Mouse (Mus musculus) G1E (cell line): ENCODE data around the gene Nptxr. TPM values are rescaled to one million over a fixed set of nuclear protein-coding genes. Genes with fewer than 3 reads are reported as not detected.
"Not testable (repeated sequence)": the region's sequence is repeated elsewhere in the genome, so short reads cannot be mapped to it uniquely, and the experiment has no call there.

Experiments used
- ATAC-seq: 2 replicates; pipeline ENCODE4 v1.8.0; 2016; ENCODE audit warnings: mild to moderate bottlenecking; ENCODE audit not compliant: insufficient number of reproducible peaks, poor library complexity, low FRiP score, severe bottlenecking; ENCODE audit errors: extremely low read depth
- DNase-seq: peaks from one replicate; pipeline ENCODE4 v3.0.0; 2012; ENCODE audit warnings: low spot score
- H3K27me3 ChIP-seq: 2 replicates; pipeline ENCODE4 v1.6.1; 2012; ENCODE audit warnings: mild to moderate bottlenecking, low read length, inconsistent platforms; ENCODE audit not compliant: insufficient read depth
- H3K36me3 ChIP-seq: replicated peaks from 2 replicates; pipeline ENCODE3; 2012; ENCODE audit warnings: mild to moderate bottlenecking, inconsistent platforms
- H3K4me1 ChIP-seq: 2 replicates; pipeline ENCODE4 v1.6.1; 2012; ENCODE audit warnings: low read depth, low read length, inconsistent platforms, mixed read lengths; ENCODE audit not compliant: insufficient read depth
- H3K4me3 ChIP-seq: 2 replicates; pipeline ENCODE4 v1.5.1; 2012; ENCODE audit warnings: low read depth, mild to moderate bottlenecking, inconsistent platforms, low read length, moderate library complexity, mixed read lengths
- H3K9me3 ChIP-seq: replicated peaks from 2 replicates; pipeline ENCODE4 v1.6.1; 2012; ENCODE audit warnings: inconsistent platforms
- CTCF ChIP-seq: IDR thresholded peaks from 2 replicates; pipeline ENCODE4 v1.5.1; 2012; ENCODE audit warnings: low read depth, low read length, inconsistent platforms, mixed read lengths
- GATA1 ChIP-seq: IDR thresholded peaks from 2 replicates; pipeline ENCODE4 v1.6.1; 2012; ENCODE audit warnings: borderline replicate concordance, low read length, inconsistent platforms, mixed read lengths
- GATA2 ChIP-seq: IDR thresholded peaks from 2 replicates; pipeline ENCODE4 v1.6.1; 2012; ENCODE audit warnings: low read depth, low read length, inconsistent platforms, borderline replicate concordance
- POLR2AphosphoS5 ChIP-seq: IDR thresholded peaks from 2 replicates; pipeline ENCODE4 v1.6.1; 2012; ENCODE audit warnings: low read depth, low read length, inconsistent platforms; ENCODE audit not compliant: insufficient replicate concordance
- TAL1 ChIP-seq: conservative IDR thresholded peaks from 2 replicates; pipeline ENCODE4 v1.6.1; 2012; ENCODE audit warnings: low read depth, low read length, inconsistent platforms, mixed read lengths
- polyA plus RNA-seq: library from polyadenylated mRNA; stranded (reverse); fragments of >175 nt; gene quantifications from 2 replicates; pipeline ENCODE4 v1.2.3, GENCODE M21; 2012
- total RNA-seq, 2 experiments: library from RNA; stranded (forward) in 1 of 2; stranded (reverse) in 1 of 2; fragments of 200-1000 nt in 1 of 2; fragments of >200 nt in 1 of 2; fragmentation: Nextera tagmentation in 1 of 2; gene quantifications; 2 replicates each; pipeline ENCODE4 v1.2.3; 2014 to 2017

Gene Nptxr
- total and polyA plus RNA-seq, 3 experiments: 0.01 to 0.05 TPM; not detected in 1

DNA sequence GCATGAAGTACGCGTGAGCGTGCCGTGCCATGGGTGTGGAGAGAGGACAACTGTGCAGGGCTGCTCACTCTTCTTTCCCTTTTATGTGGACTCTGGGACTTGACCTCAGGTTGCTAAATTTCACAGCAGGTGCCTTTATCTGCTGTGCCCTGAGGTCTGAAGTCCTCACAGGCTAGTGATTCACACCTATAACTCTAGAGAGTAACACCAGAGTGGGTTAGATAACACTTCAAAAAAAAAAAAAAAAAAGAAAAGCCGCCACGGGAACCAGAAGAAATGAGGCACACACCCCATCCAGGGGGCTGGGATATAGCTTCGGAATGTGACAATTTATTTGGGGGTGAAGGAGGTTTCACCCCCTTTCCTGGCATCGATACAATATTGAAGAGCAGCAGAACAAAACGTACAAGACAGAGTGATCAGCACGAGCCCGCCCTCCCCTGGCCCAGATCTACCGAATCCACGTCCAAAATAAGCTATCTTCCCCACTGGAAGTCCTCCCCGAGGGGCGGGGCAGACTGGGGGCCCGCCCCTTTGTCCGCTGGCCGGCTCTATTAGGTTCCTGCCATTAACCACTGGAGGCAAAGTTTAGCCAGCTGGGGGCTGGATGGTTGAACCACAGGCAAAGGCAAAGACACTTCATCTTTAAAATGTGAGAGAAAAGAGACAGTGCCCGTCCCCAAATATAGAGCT is 19.2 kb upstream of the Nptxr start:
- Histone ChIP-seq H3K27me3 (peaks cover 15% of the 10 kb centered on the region), H3K9me3 (no peaks in the 10 kb centered on the region), H3K4me3 (no peak overlapping the region), H3K36me3 (peaks cover 23% of the 10 kb centered on the region), H3K4me1 (peaks cover 7% of the 10 kb centered on the region; the same call in 1 of the 2 replicates)
- DNase-seq: no peak
- no peak for ATAC-seq
- TF ChIP-seq CTCF: no peak
- no peak for TF ChIP-seq TAL1
- no peak for TF ChIP-seq GATA1
- TF ChIP-seq POLR2AphosphoS5: no peak
- no peak for TF ChIP-seq GATA2

DNA sequence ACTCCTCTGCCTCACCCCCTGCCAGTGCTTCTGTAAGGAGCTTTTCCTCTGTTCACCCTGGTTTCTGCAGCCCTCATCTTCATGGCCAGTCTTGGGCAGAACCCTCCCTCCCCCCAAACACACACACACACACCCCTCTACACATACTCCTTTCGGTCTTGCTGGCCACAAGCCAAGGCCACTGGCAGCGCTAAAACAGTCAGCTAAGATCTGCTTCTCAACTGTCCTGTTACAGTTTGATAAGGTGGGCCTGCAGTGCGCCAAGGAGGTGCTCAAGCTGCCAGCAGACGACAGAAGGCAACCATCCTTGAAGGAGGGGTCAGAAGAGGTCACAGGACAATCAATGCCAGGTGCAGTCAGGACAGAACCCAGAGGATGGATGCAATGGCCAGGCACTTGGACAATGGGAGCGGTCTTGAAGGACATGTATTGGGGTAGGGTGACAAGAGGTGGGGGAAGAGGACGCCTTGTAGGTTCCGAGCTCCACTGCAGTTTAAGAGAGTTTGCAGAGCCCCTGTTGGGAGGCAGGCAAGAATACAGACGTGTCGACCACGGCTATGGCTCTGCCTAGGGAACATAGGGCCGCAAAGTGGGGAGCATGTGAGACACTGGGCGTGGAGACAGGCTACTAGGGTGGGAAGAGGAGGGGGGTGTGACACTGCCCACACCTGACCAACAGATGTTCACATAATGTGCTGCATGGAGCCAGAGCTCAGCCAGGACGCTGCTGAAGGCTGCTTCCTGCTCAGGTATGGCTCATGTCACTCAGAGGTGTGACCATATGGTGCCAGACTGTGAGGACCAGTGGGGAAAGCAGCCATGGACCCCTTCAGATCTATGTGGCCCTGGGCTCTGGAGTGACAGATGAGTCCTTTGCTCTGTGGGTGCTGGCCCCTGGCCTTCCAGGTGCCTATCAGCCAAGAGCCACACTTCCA is 18.0 kb upstream of the Nptxr start:
- ATAC-seq (no peak), DNase-seq (no peak)
- Histone ChIP-seq H3K4me3 (no peak overlapping the region), H3K36me3 (peaks cover 15% of the 10 kb centered on the region), H3K9me3 (peaks cover 4% of the 10 kb centered on the region; the same call in 1 of the 2 replicates), H3K27me3 (peaks cover 10% of the 10 kb centered on the region), H3K4me1 (peaks cover 7% of the 10 kb centered on the region; the same call in 1 of the 2 replicates)
- TF ChIP-seq GATA2 (no peak), POLR2AphosphoS5 (no peak), GATA1 (no peak), TAL1 (no peak), CTCF (no peak)

DNA sequence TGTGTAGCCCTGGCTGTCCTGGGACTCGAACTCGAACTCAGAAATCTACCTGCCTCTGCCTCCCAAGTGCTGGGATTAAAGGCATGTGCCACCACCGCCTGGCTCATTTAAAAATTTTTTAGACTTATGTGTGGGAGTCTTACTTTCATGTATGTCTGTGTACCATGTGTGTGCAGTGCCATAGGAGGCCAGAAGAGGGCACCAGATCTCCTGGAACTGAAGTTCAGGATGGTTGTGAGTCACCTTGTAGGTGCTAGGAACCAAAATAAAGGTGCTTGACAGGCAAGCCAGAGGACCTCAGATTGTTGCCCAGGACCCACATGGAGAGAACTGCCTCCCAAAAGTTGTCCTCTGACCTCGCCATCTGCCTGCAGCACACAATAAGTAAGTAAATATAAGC is 13.8 kb upstream of the Nptxr start:
- peaks cover 3% of the 10 kb centered on the region; the same call in 1 of the 2 replicates for H3K4me1 ChIP-seq
- H3K36me3 ChIP-seq: peaks cover 1% of the 10 kb centered on the region
- ATAC-seq (no peak), DNase-seq (no peak)
- peaks cover 4% of the 10 kb centered on the region; the same call in 1 of the 2 replicates for H3K9me3 ChIP-seq
- no peak for TF ChIP-seq GATA2
- TF ChIP-seq GATA1: no peak
- H3K4me3 ChIP-seq: no peak overlapping the region
- peaks cover 20% of the 10 kb centered on the region for H3K27me3 ChIP-seq

DNA sequence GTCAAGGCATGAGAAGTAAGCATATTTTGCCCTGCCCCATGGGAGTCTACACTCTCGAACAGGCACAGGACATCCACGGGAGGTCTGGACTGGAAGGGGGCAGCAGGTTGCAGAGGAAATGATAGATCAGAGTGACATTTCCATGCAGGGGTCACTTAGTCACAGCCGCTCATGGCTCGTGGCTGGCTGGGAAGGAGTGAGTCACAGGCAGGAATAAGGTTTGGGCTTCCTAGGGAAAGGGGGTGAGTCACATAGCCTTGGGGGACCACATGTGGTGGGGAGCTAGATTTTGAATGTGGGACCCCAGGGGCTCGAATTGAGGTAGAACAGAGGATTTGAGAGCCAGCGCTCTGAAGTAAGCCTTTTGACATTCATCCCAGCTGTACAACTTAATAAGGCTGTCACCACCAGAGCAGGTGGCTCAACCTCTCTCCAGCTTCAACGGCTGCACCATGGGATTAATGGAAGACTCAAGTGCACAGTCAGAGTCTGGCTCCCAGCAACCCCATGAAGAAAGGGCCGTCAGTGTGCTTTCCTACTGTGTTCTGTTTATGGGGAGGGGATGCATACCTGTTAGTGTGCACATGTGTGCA is 9.2 kb upstream of the Nptxr start:
- Histone ChIP-seq H3K36me3 (no peaks in the 10 kb centered on the region), H3K9me3 (peaks cover 4% of the 10 kb centered on the region; the same call in 1 of the 2 replicates), H3K27me3 (peaks cover 22% of the 10 kb centered on the region), H3K4me1 (no peaks in the 10 kb centered on the region), H3K4me3 (no peak overlapping the region)
- TF ChIP-seq GATA2 (no peak), TAL1 (no peak), CTCF (no peak), GATA1 (no peak), POLR2AphosphoS5 (no peak)
- ATAC-seq: no peak
- no peak for DNase-seq

DNA sequence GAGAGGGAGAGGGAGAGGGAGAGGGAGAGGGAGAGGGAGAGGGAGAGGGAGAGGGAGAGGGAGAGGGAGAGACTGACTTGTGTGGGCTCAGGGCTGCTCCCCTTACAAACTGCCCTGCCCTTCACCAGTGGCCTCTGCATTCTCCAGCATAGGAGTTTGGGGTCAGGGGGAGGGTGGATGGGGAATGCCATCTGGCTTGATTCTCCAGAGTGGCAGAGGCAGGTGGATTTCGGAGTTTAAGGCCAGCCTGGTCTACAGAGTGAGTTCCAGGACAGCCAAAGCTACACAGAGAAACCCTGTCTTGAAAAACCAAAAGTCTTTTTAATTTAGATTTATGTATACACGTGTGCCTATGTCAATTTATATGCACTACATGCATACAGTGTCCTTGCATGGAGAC is 8.3 kb upstream of the Nptxr start:
- DNase-seq, ATAC-seq, H3K36me3 ChIP-seq, H3K4me3 ChIP-seq, H3K9me3 ChIP-seq, H3K4me1 ChIP-seq: not testable (repeated sequence)
- peaks cover 23% of the 10 kb centered on the region for H3K27me3 ChIP-seq

DNA sequence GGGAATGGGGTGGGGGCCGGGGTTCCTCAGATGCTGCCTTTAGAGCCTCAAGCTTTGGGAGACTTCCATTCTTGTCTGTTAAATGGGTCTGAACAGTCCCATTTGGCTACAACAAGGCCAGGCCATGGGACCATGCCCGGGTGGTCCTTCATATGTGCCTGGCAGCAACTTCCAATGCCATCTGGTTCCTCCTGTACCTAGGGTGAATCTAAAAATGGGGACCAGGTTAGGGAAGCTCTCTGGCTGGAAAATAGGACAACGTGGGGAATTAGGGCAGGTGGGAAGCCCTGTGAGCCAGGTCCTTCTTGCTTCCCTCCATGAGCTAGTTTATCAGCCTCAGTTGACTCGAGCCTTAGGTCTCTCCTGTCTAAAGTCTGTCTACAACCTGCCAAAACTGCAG is 6.4 kb upstream of the Nptxr start:
- Histone ChIP-seq H3K36me3 (no peaks in the 10 kb centered on the region), H3K27me3 (peaks cover 21% of the 10 kb centered on the region), H3K4me1 (no peaks in the 10 kb centered on the region), H3K4me3 (no peak overlapping the region), H3K9me3 (no peaks in the 10 kb centered on the region)
- ATAC-seq: no peak
- TF ChIP-seq TAL1 (no peak), GATA1 (no peak), POLR2AphosphoS5 (no peak), GATA2 (no peak), CTCF (no peak)
- no peak for DNase-seq
